Mouse (Mus musculus) G1E (cell line): ENCODE measurements around the gene Tanc2. TPM values are rescaled to one million over a fixed set of nuclear protein-coding genes. Genes with fewer than 3 reads are reported as not detected.

Source experiments
- ATAC-seq: 2 replicates; pipeline ENCODE4 v1.8.0; 2016; ENCODE audit warnings: mild to moderate bottlenecking; ENCODE audit not compliant: insufficient number of reproducible peaks, poor library complexity, low FRiP score, severe bottlenecking; ENCODE audit errors: extremely low read depth
- DNase-seq: peaks from one replicate; pipeline ENCODE4 v3.0.0; 2012; ENCODE audit warnings: low spot score
- H3K27me3 ChIP-seq: 2 replicates; pipeline ENCODE4 v1.6.1; 2012; ENCODE audit warnings: mild to moderate bottlenecking, low read length, inconsistent platforms; ENCODE audit not compliant: insufficient read depth
- H3K36me3 ChIP-seq: replicated peaks from 2 replicates; pipeline ENCODE3; 2012; ENCODE audit warnings: mild to moderate bottlenecking, inconsistent platforms
- H3K4me1 ChIP-seq: 2 replicates; pipeline ENCODE4 v1.6.1; 2012; ENCODE audit warnings: low read depth, low read length, inconsistent platforms, mixed read lengths; ENCODE audit not compliant: insufficient read depth
- H3K4me3 ChIP-seq: 2 replicates; pipeline ENCODE4 v1.5.1; 2012; ENCODE audit warnings: low read depth, mild to moderate bottlenecking, inconsistent platforms, low read length, moderate library complexity, mixed read lengths
- H3K9me3 ChIP-seq: replicated peaks from 2 replicates; pipeline ENCODE4 v1.6.1; 2012; ENCODE audit warnings: inconsistent platforms
- CTCF ChIP-seq: IDR thresholded peaks from 2 replicates; pipeline ENCODE4 v1.5.1; 2012; ENCODE audit warnings: low read depth, low read length, inconsistent platforms, mixed read lengths
- GATA1 ChIP-seq: IDR thresholded peaks from 2 replicates; pipeline ENCODE4 v1.6.1; 2012; ENCODE audit warnings: borderline replicate concordance, low read length, inconsistent platforms, mixed read lengths
- GATA2 ChIP-seq: IDR thresholded peaks from 2 replicates; pipeline ENCODE4 v1.6.1; 2012; ENCODE audit warnings: low read depth, low read length, inconsistent platforms, borderline replicate concordance
- POLR2AphosphoS5 ChIP-seq: IDR thresholded peaks from 2 replicates; pipeline ENCODE4 v1.6.1; 2012; ENCODE audit warnings: low read depth, low read length, inconsistent platforms; ENCODE audit not compliant: insufficient replicate concordance
- TAL1 ChIP-seq: conservative IDR thresholded peaks from 2 replicates; pipeline ENCODE4 v1.6.1; 2012; ENCODE audit warnings: low read depth, low read length, inconsistent platforms, mixed read lengths
- polyA plus RNA-seq: library from polyadenylated mRNA; stranded (reverse); fragments of >175 nt; gene quantifications from 2 replicates; pipeline ENCODE4 v1.2.3, GENCODE M21; 2012
- total RNA-seq, 2 experiments: library from RNA; stranded (forward) in 1 of 2; stranded (reverse) in 1 of 2; fragments of 200-1000 nt in 1 of 2; fragments of >200 nt in 1 of 2; fragmentation: Nextera tagmentation in 1 of 2; gene quantifications; 2 replicates each; pipeline ENCODE4 v1.2.3; 2014 to 2017

Tanc2 gene
- total and polyA plus RNA-seq, 3 experiments = 0.27 to 1.4 TPM; not detected in 1

DNA sequence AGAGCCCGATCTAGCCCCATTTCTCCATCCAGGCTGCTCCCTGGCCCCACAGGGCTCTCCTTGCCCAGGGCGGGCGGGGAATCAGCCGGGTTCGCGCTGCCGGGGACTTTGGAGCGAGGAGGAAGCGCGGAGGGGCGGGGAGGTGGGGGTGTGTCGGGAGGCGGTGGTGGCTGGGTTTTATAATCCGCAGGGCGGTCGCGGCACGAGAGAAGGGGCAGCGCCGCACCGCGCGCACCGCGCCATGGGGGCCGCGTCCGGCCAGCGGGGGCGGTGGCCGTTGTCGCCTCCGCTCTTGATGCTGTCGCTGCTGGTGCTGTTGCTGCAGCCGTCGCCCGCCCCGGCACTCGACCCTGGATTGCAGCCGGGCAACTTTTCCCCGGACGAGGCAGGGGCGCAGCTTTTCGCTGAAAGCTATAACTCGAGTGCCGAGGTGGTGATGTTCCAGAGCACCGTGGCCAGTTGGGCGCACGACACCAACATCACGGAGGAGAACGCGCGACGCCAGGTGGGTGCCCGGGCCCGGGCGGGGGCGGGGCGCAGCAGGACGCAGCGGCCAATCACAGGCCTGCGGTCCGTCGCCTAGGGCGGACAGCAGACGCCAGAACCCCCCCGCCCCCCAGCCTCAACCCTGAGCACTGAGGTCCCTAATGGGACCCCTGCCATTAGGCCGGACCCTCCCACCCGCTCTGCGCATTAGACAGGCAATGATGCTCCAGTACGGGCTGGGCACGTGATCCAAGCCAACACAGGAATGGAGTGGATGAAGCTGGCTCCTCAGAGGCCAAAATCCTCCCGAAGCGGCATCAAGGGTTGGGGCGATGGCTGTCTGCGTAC is 378.2 kb downstream of the Tanc2 start, which contains the start of gene Ace:
Gene Ace (plus strand): TSS at position 205 of the 834 bp plus-strand sequence.
- Histone ChIP-seq H3K4me3 (no peak within 1 kb of the TSS), H3K27me3 (peaks cover 4% of the 10 kb centered on the region; the same call in 1 of the 2 replicates), H3K4me1 (no peaks in the 10 kb centered on the region), H3K36me3 (no peaks in the 10 kb centered on the region), H3K9me3 (no peaks in the 10 kb centered on the region)
- no peak for DNase-seq
- no peak for ATAC-seq
- TF ChIP-seq POLR2AphosphoS5 = no peak
- no peak for TF ChIP-seq GATA2
- no peak for TF ChIP-seq CTCF
- TF ChIP-seq GATA1 = no peak
- no peak for TF ChIP-seq TAL1

- Histone ChIP-seq H3K4me3 (no peak overlapping the region), H3K9me3 (no peaks in the 10 kb centered on the region), H3K27me3 (peaks cover 4% of the 10 kb centered on the region; the same call in 1 of the 2 replicates), H3K4me1 (no peaks in the 10 kb centered on the region), H3K36me3 (no peaks in the 10 kb centered on the region)
- ATAC-seq (no peak), DNase-seq (no peak)
- TF ChIP-seq GATA1 = no peak
- no peak for TF ChIP-seq TAL1
Measured at GRCm38 (mm10) chr11:105968948-105969347, 379.2 kb downstream of the Tanc2 start.

DNA sequence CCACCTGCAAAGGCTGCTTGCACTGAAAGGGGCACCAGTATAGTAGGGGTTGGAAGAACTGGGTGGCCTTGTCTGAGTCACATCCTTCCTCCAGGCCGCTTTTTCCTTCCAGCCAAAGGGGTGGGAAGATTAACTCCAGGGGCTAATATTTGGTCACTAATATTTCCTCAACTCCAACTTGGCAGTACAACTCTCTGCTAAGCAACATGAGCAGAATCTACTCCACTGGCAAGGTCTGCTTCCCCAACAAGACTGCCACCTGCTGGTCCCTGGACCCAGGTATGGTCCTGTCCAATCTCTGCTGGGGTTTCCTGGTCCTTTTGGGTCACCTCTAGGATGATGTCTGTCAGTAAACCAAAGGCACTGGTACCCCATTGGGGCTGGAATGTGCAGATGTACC is 379.7 kb downstream of the Tanc2 start:
- TF ChIP-seq GATA2 = no peak
- TF ChIP-seq POLR2AphosphoS5 = no peak
- TF ChIP-seq CTCF = no peak
- TF ChIP-seq TAL1 = no peak
- no peak for TF ChIP-seq GATA1
- Histone ChIP-seq H3K36me3 (no peaks in the 10 kb centered on the region), H3K4me3 (no peak overlapping the region), H3K9me3 (no peaks in the 10 kb centered on the region), H3K27me3 (peaks cover 5% of the 10 kb centered on the region; the same call in 1 of the 2 replicates), H3K4me1 (no peaks in the 10 kb centered on the region)
- ATAC-seq = no peak
- no peak for DNase-seq

DNA sequence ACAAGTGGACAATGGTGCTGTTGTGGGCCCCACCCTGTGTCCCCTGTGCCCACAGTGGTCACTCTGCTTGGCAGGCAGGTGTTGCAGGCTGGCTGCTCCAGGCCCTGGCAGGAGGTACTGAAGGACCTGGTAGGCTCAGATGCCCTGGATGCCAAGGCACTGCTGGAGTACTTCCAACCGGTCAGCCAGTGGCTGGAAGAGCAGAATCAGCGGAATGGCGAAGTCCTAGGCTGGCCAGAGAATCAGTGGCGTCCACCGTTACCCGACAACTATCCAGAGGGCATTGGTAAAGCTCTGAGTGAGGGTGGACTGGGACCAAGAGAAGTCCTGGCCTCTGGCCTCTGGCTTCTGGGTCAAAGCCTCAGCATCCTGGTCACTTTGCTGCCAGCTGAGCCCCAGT is 384.8 kb downstream of the Tanc2 start:
- ATAC-seq (no peak), DNase-seq (no peak)
- TF ChIP-seq TAL1 (no peak), CTCF (no peak), POLR2AphosphoS5 (no peak), GATA2 (no peak)
- Histone ChIP-seq H3K4me1 (no peaks in the 10 kb centered on the region; the same call in 1 of the 2 replicates), H3K36me3 (no peaks in the 10 kb centered on the region), H3K27me3 (peaks cover 14% of the 10 kb centered on the region; the same call in 1 of the 2 replicates), H3K9me3 (no peaks in the 10 kb centered on the region), H3K4me3 (no peak overlapping the region)

- TF ChIP-seq CTCF (no peak), POLR2AphosphoS5 (no peak), TAL1 (no peak), GATA1 (no peak), GATA2 (no peak)
- no peaks in the 10 kb centered on the region; the same call in 1 of the 2 replicates for H3K4me1 ChIP-seq
- no peaks in the 10 kb centered on the region for H3K9me3 ChIP-seq
- DNase-seq (no peak), ATAC-seq (no peak)
- H3K36me3 ChIP-seq = no peaks in the 10 kb centered on the region
- no peak overlapping the region for H3K4me3 ChIP-seq
- H3K27me3 ChIP-seq = peaks cover 14% of the 10 kb centered on the region; the same call in 1 of the 2 replicates
Measured at GRCm38 (mm10) chr11:105975050-105975449, 385.3 kb downstream of the Tanc2 start.

GRCm38 (mm10) chr11:105975636-105976035 is 385.9 kb downstream of the Tanc2 start:
- DNase-seq = no peak
- no peak for ATAC-seq
- H3K4me3 ChIP-seq = no peak overlapping the region
- H3K4me1 ChIP-seq = no peaks in the 10 kb centered on the region; the same call in 1 of the 2 replicates
- no peaks in the 10 kb centered on the region for H3K36me3 ChIP-seq
- no peak for TF ChIP-seq CTCF
- TF ChIP-seq GATA1 = no peak
- TF ChIP-seq GATA2 = no peak
- TF ChIP-seq TAL1 = no peak
- no peak for TF ChIP-seq POLR2AphosphoS5
- peaks cover 14% of the 10 kb centered on the region; the same call in 1 of the 2 replicates for H3K27me3 ChIP-seq
- no peaks in the 10 kb centered on the region for H3K9me3 ChIP-seq
